Mouse (Mus musculus) megakaryocyte, embryonic 14.5 days (primary cell): ENCODE measurements around the gene Ccnd3. TPM values are rescaled to one million over a fixed set of nuclear protein-coding genes. Genes with fewer than 3 reads are reported as not detected.
A peak's percentile ranks its signal among the peaks of the same experiment; 100 is the strongest.

Experiments used
- H3K27me3 ChIP-seq: replicated peaks from 2 replicates; pipeline ENCODE3; 2012; ENCODE audit warnings: inconsistent platforms
- H3K36me3 ChIP-seq: replicated peaks from 2 replicates; pipeline ENCODE3; 2012; ENCODE audit warnings: low read length, inconsistent platforms, mixed read lengths
- H3K4me1 ChIP-seq: 2 replicates; pipeline ENCODE4 v1.6.1; 2012; ENCODE audit warnings: inconsistent platforms
- H3K4me3 ChIP-seq: replicated peaks from 2 replicates; pipeline ENCODE3; 2012; ENCODE audit warnings: moderate library complexity, mild to moderate bottlenecking, inconsistent platforms
- H3K9me3 ChIP-seq: 2 replicates; pipeline ENCODE4 v1.6.1; 2012; ENCODE audit warnings: inconsistent platforms
- FLI1 ChIP-seq: IDR thresholded peaks from 2 replicates; pipeline ENCODE4 v1.6.1; 2012; ENCODE audit warnings: low read length, inconsistent platforms, mixed read lengths
- GATA1 ChIP-seq: IDR thresholded peaks from 3 replicates; pipeline ENCODE4 v1.6.1; 2012; ENCODE audit warnings: mixed read lengths, low read length, inconsistent platforms, borderline replicate concordance
- polyA plus RNA-seq: library from polyadenylated mRNA; stranded (reverse); fragments of >175 nt; gene quantifications from 2 replicates; pipeline ENCODE4 v1.2.3, GENCODE M21; 2012; ENCODE audit warnings: low replicate concordance; ENCODE audit not compliant: insufficient read depth

Gene Ccnd3
- polyA plus RNA-seq, 1 experiment: 1,542 TPM

DNA sequence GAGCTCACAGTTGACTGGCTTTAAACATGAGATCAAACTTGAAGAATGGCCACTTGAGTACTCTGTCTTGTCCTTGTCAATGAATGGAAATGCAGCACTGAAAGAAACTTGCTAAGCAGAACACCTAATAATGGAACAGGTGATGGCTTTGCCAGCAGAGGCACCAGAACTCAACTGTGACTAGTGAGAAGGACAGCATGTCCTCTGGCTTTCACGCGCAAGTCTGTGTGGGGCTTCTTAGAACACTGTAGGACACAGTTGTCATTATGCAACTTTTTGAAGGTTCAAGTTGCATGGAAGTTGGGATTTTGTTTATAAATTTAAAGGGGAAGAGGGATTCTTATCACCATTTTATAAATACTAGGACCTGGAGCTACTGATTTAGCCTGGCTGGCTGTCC lies 120.2 kb downstream of the Ccnd3 start:
- no peak overlapping the region for H3K4me3 ChIP-seq
- no peaks in the 10 kb centered on the region for H3K27me3 ChIP-seq
- peaks cover 17% of the 10 kb centered on the region for H3K4me1 ChIP-seq
- TF ChIP-seq GATA1: no peak
- TF ChIP-seq FLI1: no peak
- H3K36me3 ChIP-seq: peaks cover 63% of the 10 kb centered on the region
- no peaks in the 10 kb centered on the region for H3K9me3 ChIP-seq

DNA sequence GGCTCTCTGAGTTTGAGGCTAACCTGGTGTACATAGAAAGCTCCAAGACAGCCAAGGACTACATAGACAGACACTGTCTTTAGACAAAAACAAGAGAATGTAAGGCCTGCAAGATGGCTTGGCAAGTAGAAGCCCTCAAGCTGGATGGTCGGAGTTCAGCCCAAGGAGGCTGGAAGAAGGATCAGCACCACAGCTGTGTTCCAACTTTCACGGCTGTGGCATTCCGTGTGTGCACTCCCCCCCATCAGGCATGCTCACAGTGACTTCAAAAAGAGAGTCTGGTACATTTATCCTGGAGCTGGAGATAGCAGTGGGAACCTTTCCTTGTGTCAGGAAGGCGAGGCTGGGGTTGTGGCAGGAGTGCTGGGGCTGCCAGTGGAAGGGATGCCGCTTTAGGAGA lies 121.2 kb downstream of the Ccnd3 start:
- Histone ChIP-seq H3K9me3 (no peaks in the 10 kb centered on the region), H3K27me3 (no peaks in the 10 kb centered on the region), H3K4me3 (no peak overlapping the region), H3K4me1 (peaks cover 26% of the 10 kb centered on the region), H3K36me3 (peaks cover 55% of the 10 kb centered on the region)
- no peak for TF ChIP-seq GATA1
- no peak for TF ChIP-seq FLI1

DNA sequence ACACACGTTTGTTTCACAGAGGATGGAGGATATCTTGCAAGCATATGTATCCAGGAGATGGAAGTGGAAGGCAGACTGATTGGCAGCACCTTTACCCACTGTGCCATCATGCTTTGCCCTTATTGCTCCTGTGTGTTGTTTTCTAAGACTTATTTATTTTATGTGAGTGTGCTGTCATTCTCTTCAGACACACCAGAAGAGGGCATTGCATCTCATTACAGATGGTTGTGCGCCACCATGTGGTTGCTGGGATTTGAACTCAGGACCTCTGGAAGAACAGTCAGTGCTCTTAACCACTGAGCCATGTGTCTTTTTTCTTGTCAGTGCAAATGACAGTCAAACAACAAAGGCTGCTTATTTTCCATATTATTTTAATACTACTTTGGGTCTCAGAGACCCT lies 122.9 kb downstream of the Ccnd3 start:
- peaks cover 40% of the 10 kb centered on the region for H3K36me3 ChIP-seq
- TF ChIP-seq GATA1: no peak
- no peak for TF ChIP-seq FLI1
- peaks cover 34% of the 10 kb centered on the region for H3K4me1 ChIP-seq
- peak overlapping the region; percentile 46 for H3K4me3 ChIP-seq
- H3K9me3 ChIP-seq: no peaks in the 10 kb centered on the region
- no peaks in the 10 kb centered on the region for H3K27me3 ChIP-seq

DNA sequence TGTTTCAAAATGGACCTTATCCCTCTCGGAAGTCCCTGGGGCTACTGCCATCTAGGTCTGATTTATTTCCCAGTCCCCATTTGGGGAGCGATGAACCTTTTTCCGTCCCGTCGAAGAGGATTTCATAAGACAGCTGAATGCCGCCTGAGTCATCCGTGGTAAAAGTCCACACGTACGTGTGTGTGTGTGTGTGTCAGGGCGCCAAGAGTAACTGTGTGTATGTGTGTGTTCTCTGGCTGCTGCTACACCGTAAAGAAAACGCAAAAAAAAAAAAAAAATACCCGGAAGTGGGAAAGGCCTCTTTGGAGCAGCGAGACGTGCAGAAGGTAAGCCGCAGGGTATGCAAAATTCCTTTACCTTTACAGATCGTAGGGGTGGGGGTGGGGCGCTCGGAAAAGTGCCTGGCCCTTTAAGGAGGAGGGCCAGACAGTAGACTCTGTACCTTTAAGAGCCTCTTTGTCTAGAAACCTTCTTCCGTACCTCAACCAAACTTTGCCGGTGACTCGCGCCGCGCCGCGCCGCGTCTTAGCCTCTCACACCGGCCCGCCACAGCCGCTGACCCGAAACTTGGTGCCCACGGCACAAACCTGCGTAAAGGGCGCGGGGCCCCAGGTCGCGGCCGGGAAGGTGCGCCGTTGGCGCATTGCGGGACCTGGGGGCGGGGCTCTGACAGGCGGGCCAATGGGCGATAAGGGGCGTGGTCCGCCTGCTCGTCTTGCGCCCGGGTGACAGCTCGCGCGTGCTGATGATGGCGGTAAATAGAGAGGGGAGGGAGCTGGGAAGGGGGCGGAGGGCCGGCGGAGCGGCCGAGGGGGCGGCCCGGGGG lies 124.2 kb downstream of the Ccnd3 start:
- no peak for TF ChIP-seq FLI1
- no peak for TF ChIP-seq GATA1
- Histone ChIP-seq H3K36me3 (peaks cover 29% of the 10 kb centered on the region), H3K4me3 (peak overlapping the region; percentile 94), H3K4me1 (peaks cover 34% of the 10 kb centered on the region), H3K9me3 (no peaks in the 10 kb centered on the region), H3K27me3 (no peaks in the 10 kb centered on the region)

DNA sequence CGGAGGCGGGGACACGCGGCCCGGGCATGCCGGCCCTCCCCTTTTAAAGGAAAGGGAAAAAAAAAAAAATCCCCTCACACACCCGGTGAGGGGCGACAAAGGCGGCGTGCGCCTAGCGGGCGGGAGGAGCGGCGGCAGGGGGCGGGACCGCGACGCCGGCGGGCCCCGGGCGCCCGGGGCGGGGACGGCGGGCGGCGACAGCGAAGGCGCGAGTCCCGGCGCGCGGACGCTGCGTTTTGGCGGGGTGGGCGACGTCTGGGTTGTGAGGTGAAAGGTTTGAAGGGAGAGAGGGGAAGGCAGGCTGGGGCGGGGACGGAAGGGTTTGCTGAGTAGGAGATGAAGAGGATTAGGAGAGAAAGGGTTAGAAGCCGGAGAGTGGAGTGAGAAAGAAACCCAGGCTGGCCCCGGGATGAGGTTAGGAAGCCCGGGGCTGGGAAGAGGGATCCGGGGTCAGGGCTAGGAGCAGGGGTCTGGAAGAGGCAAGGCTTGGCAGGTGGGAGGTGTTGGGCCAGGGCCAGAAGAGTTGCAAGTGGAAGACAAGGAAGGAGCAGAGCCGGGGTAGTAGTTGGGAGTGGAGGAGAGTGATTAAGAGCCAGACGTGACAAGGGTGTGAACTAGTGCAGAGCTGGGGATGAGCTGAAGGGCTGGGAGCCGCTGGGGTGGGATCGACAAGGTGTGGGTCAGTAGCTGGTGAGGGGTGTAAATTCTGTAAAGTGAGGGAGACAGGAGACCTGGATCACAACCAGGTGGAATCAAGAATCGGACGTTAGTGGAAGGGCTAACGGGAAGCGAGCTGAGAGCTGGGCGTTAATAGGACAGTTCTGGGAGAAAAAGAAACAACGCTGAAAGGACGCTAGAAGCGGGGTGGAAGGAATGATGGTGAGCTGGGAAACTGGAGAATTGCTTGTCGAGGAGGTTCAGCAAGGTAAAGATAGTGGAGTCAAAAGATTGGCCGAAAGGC lies 125.1 kb downstream of the Ccnd3 start:
- Histone ChIP-seq H3K4me3 (peak overlapping the region; percentile 94), H3K9me3 (no peaks in the 10 kb centered on the region), H3K36me3 (peaks cover 20% of the 10 kb centered on the region), H3K4me1 (peaks cover 34% of the 10 kb centered on the region), H3K27me3 (no peaks in the 10 kb centered on the region)
- TF ChIP-seq FLI1: no peak
- TF ChIP-seq GATA1: no peak

DNA sequence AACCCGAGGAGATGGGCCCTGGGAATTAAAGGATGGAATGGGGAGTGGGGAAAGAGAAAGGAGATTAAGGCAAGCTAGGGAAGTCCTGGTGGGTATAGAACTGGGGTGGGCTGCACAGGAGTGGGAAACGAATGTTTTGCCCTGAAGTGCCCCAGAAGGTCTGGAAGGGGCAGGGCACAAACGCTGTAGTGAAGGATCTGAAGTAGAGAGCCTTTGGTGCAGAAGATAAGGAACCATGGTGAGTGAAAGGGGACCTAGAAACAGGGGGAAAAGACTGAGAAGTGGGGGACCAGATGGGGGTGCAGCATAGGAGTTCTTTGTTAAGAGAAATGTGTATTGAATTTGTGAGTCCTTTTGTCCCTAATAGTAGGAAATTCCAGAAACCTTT lies 125.8 kb downstream of the Ccnd3 start, which contains the start of gene Usp49:
Usp49 (plus strand) TSS at position 13 of the 388 bp plus-strand sequence.
- peaks cover 16% of the 10 kb centered on the region for H3K36me3 ChIP-seq

DNA sequence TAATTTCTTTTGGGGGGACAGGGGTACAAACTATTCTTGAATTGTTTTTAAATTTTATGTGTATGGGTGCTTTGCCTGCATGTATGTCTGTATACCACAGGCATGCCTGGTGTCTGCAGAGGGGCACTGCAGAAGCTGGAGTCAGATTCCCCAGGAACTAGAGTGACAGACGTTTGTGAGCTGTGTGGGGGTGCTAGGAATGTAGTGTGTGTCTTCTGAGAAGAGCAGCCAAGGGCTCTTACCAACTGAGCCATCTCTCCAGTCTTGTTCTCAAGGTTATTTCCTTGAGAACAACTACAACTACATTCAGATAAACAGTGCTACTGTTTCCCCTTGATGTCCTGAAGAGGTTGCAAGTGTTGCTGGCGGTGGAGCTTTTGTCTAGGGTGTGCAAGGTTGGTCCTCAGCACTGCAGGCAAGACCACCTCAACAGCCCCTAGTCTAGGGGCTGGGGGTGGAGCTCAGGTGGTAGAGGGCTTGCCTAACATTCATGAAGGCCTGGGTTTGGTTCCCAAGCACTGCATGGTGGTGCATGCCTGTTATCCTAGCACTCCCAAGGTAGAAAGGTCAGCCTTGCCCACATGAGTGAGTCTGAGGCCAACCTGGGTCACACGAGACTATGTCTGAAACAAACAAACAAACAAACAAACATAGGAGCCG lies 127.5 kb downstream of the Ccnd3 start:
- no peaks in the 10 kb centered on the region for H3K27me3 ChIP-seq
- TF ChIP-seq GATA1 (no peak), FLI1 (no peak)
- H3K36me3 ChIP-seq: peaks cover 7% of the 10 kb centered on the region
- H3K4me3 ChIP-seq: no peak overlapping the region
- no peaks in the 10 kb centered on the region for H3K9me3 ChIP-seq
- peaks cover 34% of the 10 kb centered on the region for H3K4me1 ChIP-seq

More for the DNA sequence above, 125.8 kb downstream of the Ccnd3 start, which contains the start of gene Usp49:
- H3K9me3 ChIP-seq: no peaks in the 10 kb centered on the region
- no peaks in the 10 kb centered on the region for H3K27me3 ChIP-seq
- TF ChIP-seq GATA1: no peak
- TF ChIP-seq FLI1: no peak
- peak within 1 kb of the TSS; percentile 94 for H3K4me3 ChIP-seq
- peaks cover 34% of the 10 kb centered on the region for H3K4me1 ChIP-seq

DNA sequence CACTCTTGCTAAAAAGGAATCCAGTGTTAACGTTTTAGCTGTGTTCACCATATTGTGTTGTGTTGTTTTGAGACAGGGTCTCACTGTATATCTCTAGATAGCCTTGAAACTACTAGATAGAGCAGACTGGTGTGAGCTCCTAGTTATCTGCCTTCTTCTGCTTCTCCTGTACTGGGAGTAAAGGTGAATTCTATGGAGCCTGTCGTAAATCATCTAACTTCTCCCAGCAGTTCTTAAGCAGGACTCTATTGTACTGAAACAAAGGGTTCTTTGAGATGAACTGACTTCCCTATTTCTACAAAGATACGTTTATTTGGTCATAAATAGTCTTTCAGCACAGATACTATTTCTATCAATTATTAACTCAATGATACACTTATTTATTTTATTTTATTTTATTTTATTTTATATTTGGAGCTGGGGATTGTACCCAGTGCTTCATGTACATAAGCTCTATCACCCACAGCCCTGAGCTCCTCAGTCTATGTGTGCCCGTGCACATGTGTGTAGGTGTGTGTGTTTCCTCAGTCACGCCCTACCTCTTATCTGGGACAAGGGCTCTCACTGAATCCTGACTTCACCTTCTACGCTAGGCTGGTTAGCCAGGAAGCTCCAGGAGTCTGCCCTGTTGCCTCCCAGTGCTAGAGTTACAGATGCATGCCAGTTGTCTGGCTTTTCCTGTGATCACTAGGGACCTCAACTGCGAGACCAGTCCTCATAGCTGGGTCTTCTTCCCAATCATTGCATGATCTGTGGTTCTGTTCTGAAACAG lies 129.3 kb downstream of the Ccnd3 start:
- Histone ChIP-seq H3K36me3 (peaks cover 7% of the 10 kb centered on the region), H3K4me3 (no peak overlapping the region)
- TF ChIP-seq FLI1: no peak
- TF ChIP-seq GATA1: no peak

DNA sequence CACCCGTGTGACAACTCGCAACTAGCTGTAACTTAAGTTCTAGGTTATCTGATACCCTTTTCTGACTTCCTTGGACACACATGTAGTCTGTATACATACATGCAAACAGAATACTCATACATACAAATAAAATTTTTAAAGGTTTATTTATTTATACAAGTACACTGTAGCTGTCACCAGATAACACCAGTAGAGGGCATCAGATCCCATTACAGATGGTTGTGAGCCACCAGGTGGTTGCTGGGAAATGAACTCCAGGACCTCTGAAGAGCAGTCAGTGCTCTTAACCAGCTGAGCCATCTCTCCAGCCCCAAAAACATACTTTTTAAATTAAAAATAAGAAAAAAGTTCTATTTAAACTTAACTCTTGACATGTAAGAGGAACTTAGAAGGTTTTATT lies 138.1 kb downstream of the Ccnd3 start:
- Histone ChIP-seq H3K4me3 (no peak overlapping the region), H3K4me1 (no peaks in the 10 kb centered on the region), H3K27me3 (no peaks in the 10 kb centered on the region), H3K36me3 (no peaks in the 10 kb centered on the region), H3K9me3 (no peaks in the 10 kb centered on the region)
- no peak for TF ChIP-seq FLI1
- TF ChIP-seq GATA1: no peak

More for the DNA sequence above, 129.3 kb downstream of the Ccnd3 start:
- H3K9me3 ChIP-seq: no peaks in the 10 kb centered on the region
- H3K27me3 ChIP-seq: no peaks in the 10 kb centered on the region
- peaks cover 19% of the 10 kb centered on the region for H3K4me1 ChIP-seq
